Mouse (Mus musculus) intestine, embryonic 15.5 days (tissue): Measurements from ENCODE around the gene Morn5. TPM values are rescaled to one million over a fixed set of nuclear protein-coding genes. Genes with fewer than 3 reads are reported as not detected.

Experiments
- ATAC-seq: fragments of 200-750 bp; cut with Nextera tagmentation; 2 replicates; pipeline ENCODE4 v1.8.0; 2017; ENCODE audit warnings: moderate TSS enrichment, moderate library complexity
- H3K27ac ChIP-seq: fragments of 300-500 bp; sonication (generic); 2 replicates; pipeline ENCODE4 v1.5.1; 2015; ENCODE audit warnings: mild to moderate bottlenecking, inconsistent platforms
- H3K27me3 ChIP-seq: fragments of 300-500 bp; sonication (generic); replicated peaks from 2 replicates; pipeline ENCODE4 v1.6.1; 2015; ENCODE audit warnings: inconsistent platforms
- H3K36me3 ChIP-seq: fragments of 300-500 bp; sonication (generic); 2 replicates; pipeline ENCODE4 v1.6.1; 2015; ENCODE audit warnings: inconsistent platforms
- H3K4me1 ChIP-seq: fragments of 300-500 bp; sonication (generic); replicated peaks from 2 replicates; pipeline ENCODE4 v1.6.1; 2015; ENCODE audit warnings: inconsistent platforms
- H3K4me2 ChIP-seq: fragments of 300-500 bp; sonication (generic); replicated peaks from 2 replicates; pipeline ENCODE4 v1.6.1; 2015; ENCODE audit warnings: mild to moderate bottlenecking, inconsistent platforms
- H3K4me3 ChIP-seq: fragments of 300-500 bp; sonication (generic); replicated peaks from 2 replicates; pipeline ENCODE4 v1.5.1; 2015; ENCODE audit warnings: inconsistent platforms
- H3K9ac ChIP-seq: fragments of 300-500 bp; sonication (generic); 2 replicates; pipeline ENCODE4 v1.6.1; 2015; ENCODE audit warnings: inconsistent platforms
- H3K9me3 ChIP-seq: fragments of 300-500 bp; sonication (generic); 2 replicates; pipeline ENCODE4 v1.6.1; 2016; ENCODE audit warnings: inconsistent platforms
- WGBS: fragments of 180-500 bp; shearing (Covaris S2); methylation state at CpG from one replicate; pipeline ENCODE4 v1.1.7; 2015; 5-methylcytosine and 5-hydroxymethylcytosine counted together
- polyA plus RNA-seq: library from polyadenylated mRNA; unstranded; fragments of >200 nt; fragmentation: Nextera tagmentation; extraction: Ambion mirVana; gene quantifications from 2 replicates; pipeline ENCODE4 v1.2.1, GENCODE M21; 2015

Gene Morn5
- 0.21 TPM in 1 of 2 replicates, not detected in the other for polyA plus RNA-seq

DNA sequence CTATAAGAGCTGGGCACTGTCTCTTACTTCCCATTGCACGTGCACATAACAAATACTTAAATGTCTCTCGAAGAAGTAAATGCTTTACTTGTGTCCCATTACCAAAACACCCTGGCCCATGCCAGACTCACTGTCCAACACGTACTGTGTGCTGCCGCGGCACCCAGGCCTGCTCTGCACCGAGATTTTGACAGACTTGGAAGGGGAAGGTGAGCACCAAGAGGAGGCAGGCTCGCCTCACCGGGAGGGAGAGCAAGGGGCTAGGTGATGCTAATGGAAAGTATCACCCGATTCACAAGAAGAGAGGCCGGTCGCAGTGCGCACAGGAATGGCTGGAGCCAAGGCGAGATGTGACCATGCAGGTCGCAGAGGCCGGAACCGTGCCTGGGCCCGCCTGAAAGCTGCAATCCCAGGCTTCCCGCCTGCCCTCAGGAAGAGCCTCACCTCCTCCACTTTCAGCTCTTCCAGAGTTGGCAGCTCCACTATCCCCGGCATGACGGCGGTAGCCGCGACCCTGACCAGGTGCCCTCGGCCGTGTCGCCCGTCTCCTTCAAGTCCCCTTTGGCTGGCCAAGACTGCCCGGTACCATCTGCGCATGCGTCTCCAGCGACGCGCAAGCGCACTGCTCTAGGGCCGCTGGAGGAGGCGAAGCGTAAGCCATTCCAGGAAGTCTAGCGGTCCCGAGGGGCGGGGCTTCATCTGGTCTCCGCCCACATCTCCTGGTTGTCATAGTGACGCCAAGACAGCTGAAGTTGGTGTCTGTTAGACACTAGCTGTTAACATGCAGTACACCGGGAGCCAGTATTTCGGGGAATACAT lies at the start of gene Morn5, which contains the start of gene Ndufa8:
Morn5 (plus strand) TSS at position 711 of the 819 bp plus-strand sequence.
Ndufa8 (minus strand) TSS at position 659 of the 819 bp plus-strand sequence.
- peak within 1 kb of the TSS; percentile 92 for H3K9ac ChIP-seq
- peak within 1 kb of the TSS; percentile 81 for H3K4me3 ChIP-seq
- WGBS = 1% methylated on average over 44 of the region's 44 CpGs
- peak within 1 kb of the TSS; percentile 60 for H3K4me2 ChIP-seq
- no peaks in the 10 kb centered on the region for H3K9me3 ChIP-seq
- H3K27me3 ChIP-seq = no peaks in the 10 kb centered on the region
- no peaks in the 10 kb centered on the region for H3K36me3 ChIP-seq
- peaks cover 10% of the 10 kb centered on the region; the same call in 1 of the 2 replicates for H3K4me1 ChIP-seq
- peak; percentile 99 for ATAC-seq
- peak within 1 kb of the TSS; percentile 46; the same call in 1 of the 2 replicates for H3K27ac ChIP-seq

DNA sequence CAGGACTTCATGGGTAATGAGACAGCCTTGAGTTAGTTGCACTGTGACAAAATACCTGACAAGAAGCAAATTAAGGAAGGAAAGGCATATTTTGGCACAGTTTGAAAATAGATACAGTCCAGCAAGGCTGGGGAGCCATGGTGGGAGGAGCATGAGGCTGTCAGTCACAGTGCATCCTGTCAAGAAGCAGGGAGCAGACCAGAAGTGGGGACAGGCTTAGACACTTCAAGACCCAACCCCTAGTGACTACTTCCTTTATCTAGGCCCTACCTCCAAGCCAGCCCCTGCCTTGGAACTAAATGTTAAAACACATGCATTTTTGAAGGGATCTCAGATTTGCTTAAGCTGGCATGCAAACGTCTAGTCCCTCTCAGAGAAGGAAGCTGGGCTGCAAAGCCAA lies 48.9 kb upstream of the Morn5 start:
- no peak for ATAC-seq
- H3K9me3 ChIP-seq = no peaks in the 10 kb centered on the region
- WGBS = 30% methylated on average over 1 of the region's 1 CpGs
- no peak overlapping the region for H3K9ac ChIP-seq
- H3K27ac ChIP-seq = no peak overlapping the region
- H3K27me3 ChIP-seq = no peaks in the 10 kb centered on the region
- no peak overlapping the region for H3K4me3 ChIP-seq
- no peaks in the 10 kb centered on the region for H3K4me1 ChIP-seq
- H3K4me2 ChIP-seq = no peak overlapping the region
- no peaks in the 10 kb centered on the region for H3K36me3 ChIP-seq

DNA sequence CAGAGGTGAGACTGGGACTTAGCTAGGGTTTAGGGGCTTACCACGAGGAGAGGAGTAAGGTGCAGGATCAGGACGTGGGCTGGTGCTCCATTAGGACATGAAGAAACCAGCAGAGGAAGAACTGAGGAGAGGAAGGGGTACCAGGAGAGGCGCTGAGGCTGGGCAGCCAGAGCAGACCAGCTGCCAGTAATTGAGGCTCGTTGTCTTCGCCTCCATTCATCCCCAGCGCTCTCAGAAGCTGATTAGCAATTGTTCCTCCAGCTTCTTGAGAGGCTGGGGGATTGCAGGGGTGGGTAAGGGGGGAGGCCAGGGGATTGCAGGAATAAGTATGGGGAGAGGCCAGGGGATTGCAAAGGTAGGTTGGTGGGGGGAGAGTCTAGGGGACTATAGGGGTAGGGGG lies 47.1 kb upstream of the Morn5 start:
- H3K4me3 ChIP-seq = no peak overlapping the region
- H3K27me3 ChIP-seq = no peaks in the 10 kb centered on the region
- H3K4me1 ChIP-seq = no peaks in the 10 kb centered on the region
- no peak overlapping the region for H3K9ac ChIP-seq
- H3K27ac ChIP-seq = no peak overlapping the region
- no peaks in the 10 kb centered on the region for H3K9me3 ChIP-seq
- no peaks in the 10 kb centered on the region for H3K36me3 ChIP-seq
- no peak for ATAC-seq
- H3K4me2 ChIP-seq = no peak overlapping the region
- WGBS = 43% methylated on average over 6 of the region's 6 CpGs

DNA sequence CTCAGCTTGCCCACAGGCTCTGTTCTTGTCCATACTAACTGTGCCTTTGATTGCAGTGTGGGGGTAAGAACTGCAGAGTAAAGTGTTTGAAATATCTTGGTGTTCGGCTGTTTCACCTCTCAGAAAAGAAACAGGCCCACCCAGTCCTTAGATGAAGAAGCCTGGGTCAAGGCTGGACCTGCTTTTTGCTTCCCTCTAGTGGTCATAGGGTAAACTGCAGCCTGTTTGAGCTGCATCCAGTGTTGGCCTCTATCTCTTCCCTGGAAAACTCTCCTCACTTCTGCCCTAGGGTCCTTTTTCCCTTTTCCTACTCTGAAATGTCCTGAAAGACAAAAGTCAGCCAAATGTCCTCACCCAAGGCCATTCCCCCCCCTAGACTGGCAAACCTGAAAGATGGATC lies 41.2 kb upstream of the Morn5 start:
- ATAC-seq = no peak
- H3K27me3 ChIP-seq = peaks cover 22% of the 10 kb centered on the region
- no peak overlapping the region for H3K4me2 ChIP-seq
- H3K9ac ChIP-seq = no peak overlapping the region
- H3K36me3 ChIP-seq = no peaks in the 10 kb centered on the region
- H3K9me3 ChIP-seq = no peaks in the 10 kb centered on the region
- H3K4me1 ChIP-seq = peaks cover 7% of the 10 kb centered on the region
- WGBS = 14% methylated on average over 1 of the region's 1 CpGs
- H3K4me3 ChIP-seq = no peak overlapping the region
- no peak overlapping the region for H3K27ac ChIP-seq

DNA sequence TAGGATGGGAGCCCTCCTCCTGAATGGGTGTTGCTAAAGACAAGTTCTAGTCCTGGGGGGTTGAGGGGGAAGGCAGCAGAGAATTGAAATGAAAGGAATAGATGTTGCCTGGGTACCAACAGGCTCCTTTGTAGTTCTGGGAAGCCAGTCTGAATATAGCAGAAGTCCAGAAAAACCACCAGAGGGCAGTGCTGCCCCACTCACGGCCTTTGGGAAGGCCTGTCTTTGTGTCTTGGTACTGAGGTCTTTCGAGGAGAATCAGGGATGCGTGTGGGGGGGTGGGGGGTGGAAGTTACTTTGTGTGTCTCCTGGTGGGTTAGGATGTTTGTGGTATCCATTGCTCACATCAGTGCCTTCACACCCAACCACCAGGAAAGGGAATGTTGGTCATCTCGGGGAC lies 39.9 kb upstream of the Morn5 start:
- Histone ChIP-seq H3K36me3 (no peaks in the 10 kb centered on the region), H3K9ac (no peak overlapping the region), H3K4me3 (no peak overlapping the region), H3K27me3 (peaks cover 22% of the 10 kb centered on the region), H3K4me2 (no peak overlapping the region), H3K9me3 (no peaks in the 10 kb centered on the region), H3K4me1 (peaks cover 7% of the 10 kb centered on the region), H3K27ac (no peak overlapping the region)
- 25% methylated on average over 4 of the region's 4 CpGs for WGBS
- peak; percentile 58 for ATAC-seq

DNA sequence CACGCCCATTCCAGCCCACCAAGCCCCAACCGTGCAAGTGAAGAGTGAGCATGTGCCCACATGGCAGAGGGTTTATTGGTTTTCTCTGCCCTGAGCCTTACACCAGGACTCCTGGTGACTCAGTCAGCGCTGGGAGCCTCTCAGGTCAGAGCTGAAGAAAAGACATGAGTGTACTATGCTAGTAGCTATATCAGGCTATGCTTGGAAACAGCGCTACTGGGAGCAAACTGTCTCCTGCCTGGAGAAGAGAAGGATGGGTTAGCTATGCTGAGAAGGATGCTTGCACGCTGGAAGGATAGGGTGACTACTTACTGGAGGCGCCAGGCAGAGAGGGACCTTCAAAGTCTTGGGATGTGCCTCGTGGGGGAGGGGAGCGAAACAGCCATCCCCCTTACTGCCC lies 38.7 kb upstream of the Morn5 start:
- Histone ChIP-seq H3K27me3 (peaks cover 22% of the 10 kb centered on the region), H3K9me3 (no peaks in the 10 kb centered on the region), H3K4me1 (peaks cover 7% of the 10 kb centered on the region), H3K4me2 (no peak overlapping the region; the same call in 1 of the 2 replicates), H3K4me3 (0 out of 2 replicates have a peak overlapping the region, but pooled peaks have one; percentile 42), H3K36me3 (no peaks in the 10 kb centered on the region), H3K27ac (no peak overlapping the region), H3K9ac (no peak overlapping the region)
- WGBS = 51% methylated on average over 8 of the region's 8 CpGs
- no peak for ATAC-seq

DNA sequence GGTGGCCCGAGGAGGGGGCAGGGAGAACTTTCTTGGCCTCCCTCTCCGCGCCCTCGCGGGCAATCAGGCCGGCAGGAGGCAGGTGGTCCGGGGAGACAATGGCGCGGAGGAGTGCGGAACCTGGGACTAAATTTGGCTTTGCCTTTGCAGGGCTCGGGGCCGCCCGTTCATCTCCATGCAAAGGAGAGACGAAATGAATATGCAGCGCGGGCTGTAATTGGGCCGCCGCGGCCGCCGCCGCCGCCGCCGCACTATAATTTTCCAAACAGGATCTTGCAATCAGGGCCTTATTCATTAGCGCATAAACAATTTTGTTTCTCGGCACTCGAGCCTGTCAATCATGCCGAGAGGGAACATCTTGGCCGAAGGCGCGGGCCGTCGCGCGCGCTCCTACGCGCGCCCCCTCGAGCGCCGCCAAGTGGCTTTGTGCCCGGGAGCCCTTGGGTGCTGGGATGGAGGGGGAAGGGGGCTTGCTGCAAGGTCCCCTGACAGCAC lies 37.9 kb upstream of the Morn5 start:
- under 1% methylated on average over 44 of the region's 44 CpGs for WGBS
- H3K36me3 ChIP-seq = no peaks in the 10 kb centered on the region

DNA sequence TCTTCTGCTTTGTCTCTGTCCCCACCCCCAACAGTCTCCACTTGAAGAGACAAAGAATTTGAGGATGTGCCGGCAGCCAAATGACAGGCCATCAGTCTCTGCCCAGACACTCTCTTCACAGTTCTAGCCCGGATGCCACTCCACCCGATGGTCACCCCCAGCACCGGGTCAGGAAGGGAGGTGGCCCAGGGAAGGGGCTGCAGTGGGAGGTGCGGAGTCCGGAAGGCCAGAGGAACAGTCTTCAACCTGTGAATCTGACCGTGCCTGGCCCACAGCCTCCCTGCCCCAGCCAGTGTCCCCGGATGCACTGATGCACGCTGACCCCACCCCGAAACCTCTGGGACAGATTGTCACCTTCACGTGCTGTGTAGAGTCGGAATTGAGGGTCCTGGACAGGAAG lies 36.2 kb upstream of the Morn5 start:
- Histone ChIP-seq H3K4me1 (peaks cover 7% of the 10 kb centered on the region), H3K4me2 (no peak overlapping the region), H3K9me3 (no peaks in the 10 kb centered on the region), H3K36me3 (no peaks in the 10 kb centered on the region), H3K4me3 (no peak overlapping the region), H3K27me3 (peaks cover 22% of the 10 kb centered on the region), H3K27ac (no peak overlapping the region), H3K9ac (no peak overlapping the region)
- no peak for ATAC-seq
- 62% methylated on average over 12 of the region's 12 CpGs for WGBS

More for the DNA sequence above, 37.9 kb upstream of the Morn5 start:
- Histone ChIP-seq H3K9me3 (no peaks in the 10 kb centered on the region), H3K27ac (no peak overlapping the region), H3K27me3 (peaks cover 22% of the 10 kb centered on the region), H3K4me2 (peak overlapping the region; percentile 91), H3K4me1 (peaks cover 7% of the 10 kb centered on the region), H3K9ac (peak overlapping the region; percentile 48), H3K4me3 (peak overlapping the region; percentile 42)
- peak; percentile 37 for ATAC-seq

DNA sequence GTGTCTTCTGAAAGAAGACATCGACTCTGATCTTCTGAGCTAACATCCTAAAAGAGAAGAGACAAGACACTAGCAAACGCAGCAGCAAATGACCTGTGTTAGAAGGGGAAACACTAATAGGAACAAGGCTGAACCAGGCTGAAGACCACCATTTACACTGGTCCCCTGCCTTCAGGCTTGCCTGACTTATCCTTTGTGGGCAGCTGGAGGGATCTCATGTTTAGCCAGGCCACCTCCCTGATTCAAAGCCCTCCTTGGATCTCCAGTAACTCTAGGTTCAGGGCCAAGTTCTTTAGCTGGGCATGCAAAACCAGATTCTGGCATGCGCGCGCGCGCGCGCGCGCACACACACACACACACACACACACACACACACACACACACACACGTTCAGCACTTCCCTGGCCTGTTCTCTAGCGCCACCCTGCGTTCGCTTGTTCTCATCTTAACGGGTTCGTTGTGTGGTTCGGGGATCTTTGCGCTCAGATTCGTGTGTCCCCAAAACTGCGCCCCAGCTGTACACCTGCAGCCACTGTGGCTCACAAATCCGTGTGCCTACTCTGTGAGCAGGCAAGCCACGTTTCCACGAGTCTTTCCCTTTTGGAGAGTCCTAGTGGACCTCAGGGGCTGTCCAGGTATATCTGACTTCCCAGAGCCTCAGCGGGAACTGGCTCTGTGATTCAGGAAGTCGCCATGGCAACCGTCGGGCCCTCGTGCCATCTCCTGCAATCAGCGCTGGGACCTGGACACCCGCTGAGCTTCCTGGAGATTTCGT lies 27.7 kb upstream of the Morn5 start:
- Histone ChIP-seq H3K27me3 (peaks cover 6% of the 10 kb centered on the region; the same call in 1 of the 2 replicates), H3K4me1 (no peaks in the 10 kb centered on the region), H3K9ac (no peak overlapping the region), H3K36me3 (no peaks in the 10 kb centered on the region), H3K27ac (no peak overlapping the region), H3K4me2 (peak overlapping the region; percentile 48), H3K4me3 (peak overlapping the region; percentile 13; the same call in 1 of the 2 replicates), H3K9me3 (no peaks in the 10 kb centered on the region)
- ATAC-seq = peak; percentile 51
- 7% methylated on average over 30 of the region's 32 CpGs for WGBS

DNA sequence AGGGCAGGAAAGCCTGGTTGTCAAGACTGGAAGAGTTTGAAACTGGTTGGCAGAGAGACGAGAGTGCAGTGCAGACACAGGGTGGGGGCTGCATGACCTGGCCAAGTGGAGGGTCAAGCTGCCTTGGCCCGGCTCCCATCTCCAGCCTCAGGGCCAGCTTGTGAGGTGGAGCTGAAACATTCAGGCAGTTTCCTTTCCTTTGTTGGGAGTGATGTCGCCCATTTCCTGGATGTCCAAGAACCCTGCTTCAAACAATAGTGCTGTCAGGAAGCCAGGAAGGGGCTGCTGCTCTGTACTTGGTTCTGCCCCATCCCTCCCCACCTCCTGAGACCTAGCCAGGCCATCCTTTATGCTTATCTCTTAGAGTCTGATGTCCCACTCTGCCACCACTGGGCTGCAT lies 26.0 kb upstream of the Morn5 start:
- Histone ChIP-seq H3K27ac (no peak overlapping the region), H3K4me3 (no peak overlapping the region), H3K4me1 (no peaks in the 10 kb centered on the region), H3K27me3 (peaks cover 6% of the 10 kb centered on the region; the same call in 1 of the 2 replicates), H3K36me3 (no peaks in the 10 kb centered on the region), H3K9me3 (no peaks in the 10 kb centered on the region), H3K9ac (no peak overlapping the region), H3K4me2 (no peak overlapping the region)
- ATAC-seq = no peak
- 60% methylated on average over 3 of the region's 3 CpGs for WGBS

DNA sequence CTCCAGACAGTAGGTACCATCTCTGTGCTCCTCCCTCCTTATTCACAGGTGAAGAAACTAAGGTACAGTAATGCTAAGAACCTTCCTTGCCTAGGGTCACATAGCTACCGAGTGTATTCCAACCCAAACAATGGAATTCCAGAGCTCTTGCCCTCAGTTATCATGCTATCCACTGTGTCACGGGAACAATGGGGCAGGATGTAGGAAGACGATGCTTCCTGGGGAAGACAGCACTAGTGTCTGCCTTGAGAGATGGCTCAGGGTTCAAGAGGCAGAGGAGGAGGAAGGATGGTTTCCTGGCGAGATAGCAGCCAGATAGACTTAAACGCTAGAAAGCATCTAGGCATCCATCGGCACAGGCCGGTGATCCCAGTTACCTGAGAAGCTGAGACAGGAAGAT lies 16.4 kb upstream of the Morn5 start:
- Histone ChIP-seq H3K4me2 (no peak overlapping the region), H3K9ac (no peak overlapping the region), H3K4me3 (no peak overlapping the region), H3K36me3 (0 out of 2 replicates have a peak, but pooled peaks cover 5% of the 10 kb centered on the region), H3K9me3 (no peaks in the 10 kb centered on the region), H3K4me1 (0 out of 2 replicates have a peak, but pooled peaks cover 3% of the 10 kb centered on the region), H3K27me3 (no peaks in the 10 kb centered on the region), H3K27ac (no peak overlapping the region)
- ATAC-seq = no peak
- 77% methylated on average over 7 of the region's 7 CpGs for WGBS

DNA sequence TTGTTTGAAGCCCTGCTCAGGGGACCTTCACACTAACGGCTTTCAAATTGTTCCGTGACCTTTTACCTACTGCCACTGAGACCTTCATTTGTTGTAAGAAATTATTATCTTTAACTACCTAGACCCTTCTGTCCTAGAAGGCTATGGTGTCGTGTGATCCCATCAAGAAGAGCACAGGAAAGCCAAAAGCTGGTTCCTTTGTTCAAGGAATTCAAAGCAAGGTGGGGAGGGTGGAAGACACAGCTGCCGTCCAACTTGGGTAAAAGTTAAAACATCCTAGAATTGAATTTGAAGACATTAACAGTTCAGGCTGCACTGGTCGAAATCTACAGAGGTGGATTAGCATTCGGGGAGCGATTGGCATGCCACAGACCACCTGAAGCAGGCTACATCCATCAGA lies 15.3 kb upstream of the Morn5 start:
- Histone ChIP-seq H3K9ac (no peak overlapping the region), H3K36me3 (0 out of 2 replicates have a peak, but pooled peaks cover 7% of the 10 kb centered on the region), H3K4me2 (no peak overlapping the region), H3K27me3 (no peaks in the 10 kb centered on the region), H3K27ac (no peak overlapping the region), H3K4me3 (no peak overlapping the region), H3K4me1 (0 out of 2 replicates have a peak, but pooled peaks cover 3% of the 10 kb centered on the region), H3K9me3 (no peaks in the 10 kb centered on the region)
- no peak for ATAC-seq
- 76% methylated on average over 7 of the region's 7 CpGs for WGBS
